In genomic region chr2:72254813-72255582, GRCm38 (mm10) we compare ENCODE assay signal across 9 mouse cellular contexts. TPM values are rescaled to one million over a fixed set of nuclear protein-coding genes. Genes with fewer than 3 reads are reported as not detected.
DNase-seq lines count a peak whose midpoint lies in the region; ATAC-seq and TF ChIP-seq lines count a peak whose summit lies in the region.
"Had no signal": no experiment of that assay in that cellular context is flagged by ENCODE, and none has a peak within 500 bp of the region (broad histone marks: within the 10 kb centered on the region; RNA-seq: fewer than 3 reads in every experiment).

No protein-coding gene starts in this region.

- no peak for TF ChIP-seq EP300 in liver, embryonic 14.5 days (IDR thresholded peaks at IDR 0.05; ENCODE audit: low read depth)

- peaks cover 0 to 6% of the 10 kb centered on the region in 2 experiments; a peak in 2 of 4 replicates for H3K4me1 ChIP-seq in ES-E14 (ENCODE audit: control insufficient read depth in 2 of 2, insufficient read depth in 2 of 2, low read length in 2 of 2, poor library complexity in 1 of 2)
- no peaks in the 10 kb centered on the region for H3K4me1 ChIP-seq in intestine, postnatal 0 days (replicated peaks; ENCODE audit: control insufficient read depth, insufficient read depth, low read length)
- no peaks in the 10 kb centered on the region for H3K4me1 ChIP-seq in liver, embryonic 14.5 days (replicated peaks; ENCODE audit: control insufficient read depth in 2 of 2, insufficient read depth in 2 of 2, low read length in 1 of 2)
- H3K4me1 ChIP-seq in thymus, adult 2 months (replicated peaks; ENCODE audit: control insufficient read depth, insufficient read depth, low read length): no peaks in the 10 kb centered on the region

- H3K27me3 ChIP-seq in intestine, postnatal 0 days (replicated peaks; ENCODE audit: control insufficient read depth, insufficient read depth, low read length): no peaks in the 10 kb centered on the region
- H3K27me3 ChIP-seq in liver, embryonic 14.5 days (ENCODE audit: control insufficient read depth, insufficient read depth, low read length): no peaks in the 10 kb centered on the region
- H3K27me3 ChIP-seq in thymus, adult 2 months (ENCODE audit: control insufficient read depth, insufficient read depth, low read length): no peaks in the 10 kb centered on the region

- ATAC-seq in intestine, postnatal 0 days: peak; percentile 98
- no peak for ATAC-seq in liver, embryonic 14.5 days (ENCODE audit: insufficient read depth)

- DNase-seq in ES-E14 (ENCODE audit: low read depth, low spot score): peak; percentile 40
- DNase-seq in embryo, embryonic 11.5 days (ENCODE audit: low read depth, low spot score): peak; percentile 26
- DNase-seq in liver, embryonic 14.5 days (ENCODE audit: low read depth in 3 of 3, low spot score in 3 of 3): peak in 2 of 3 experiments; percentile 6 to 11
- no peak for DNase-seq in urinary bladder, postnatal 10 days (ENCODE audit: low spot score)
- DNase-seq in thymus, adult 2 months: no peak
- DNase-seq in thymus, postnatal 25 days: no peak
- no peak for DNase-seq in testis, postnatal 14 days (ENCODE audit: low spot score)
- DNase-seq: layer of hippocampus, postnatal 36 days had no signal

- WGBS in intestine, postnatal 0 days: 13% methylated on average over 14 of the region's 14 CpGs
- 44% methylated on average over 14 of the region's 14 CpGs for WGBS in liver, embryonic 14.5 days (ENCODE audit: insufficient replicate concordance)
- WGBS in thymus, adult 2 months: 78% methylated on average over 14 of the region's 14 CpGs

- no peak overlapping the region for H3K4me3 ChIP-seq in ES-E14 (ENCODE audit: insufficient read depth in 1 of 2, low read depth in 1 of 2, low read length in 2 of 2, poor library complexity in 1 of 2, severe bottlenecking in 1 of 2)
- H3K4me3 ChIP-seq in intestine, postnatal 0 days (ENCODE audit: low read depth, low read length): peak overlapping the region; percentile 16; the same call in 1 of the 2 replicates
- no peak overlapping the region for H3K4me3 ChIP-seq in liver, embryonic 14.5 days (ENCODE audit: insufficient read depth in 1 of 2, low read depth in 2 of 2, low read length in 2 of 2)
- H3K4me3 ChIP-seq in thymus, adult 2 months (ENCODE audit: control insufficient read depth, insufficient read depth, low read length): no peak overlapping the region

- H3K9ac ChIP-seq in ES-E14 (ENCODE audit: insufficient read depth, low read depth, low read length, poor library complexity, severe bottlenecking): no peak overlapping the region
- H3K9ac ChIP-seq in intestine, postnatal 0 days (ENCODE audit: low read depth, low read length): no peak overlapping the region
- no peak overlapping the region for H3K9ac ChIP-seq in liver, embryonic 14.5 days (replicated peaks)

- in situ Hi-C loops in ES-E14 (cut with MboI; ENCODE audit: low sequenced_read_pairs in 2 of 2, unreplicated experiment in 2 of 2): no loop called here

- no peak for TF ChIP-seq POLR2A in thymus, adult 2 months (IDR thresholded peaks at IDR 0.05; ENCODE audit: control insufficient read depth, extremely low read depth, insufficient read depth, low read length, poor library complexity)

- peak overlapping the region; percentile 48 for H3K4me2 ChIP-seq in intestine, postnatal 0 days (replicated peaks; ENCODE audit: low read depth)
- no peak overlapping the region; the same call in 1 of the 2 replicates for H3K4me2 ChIP-seq in liver, embryonic 14.5 days (ENCODE audit: low read depth)

- no peaks in the 10 kb centered on the region for H3K36me3 ChIP-seq in ES-E14 (ENCODE audit: control insufficient read depth, insufficient read depth, low read length, poor library complexity, severe bottlenecking)
- H3K36me3 ChIP-seq in intestine, postnatal 0 days (ENCODE audit: control insufficient read depth, insufficient read depth): no peaks in the 10 kb centered on the region
- no peaks in the 10 kb centered on the region for H3K36me3 ChIP-seq in liver, embryonic 14.5 days (replicated peaks; ENCODE audit: control insufficient read depth, insufficient read depth, low read depth)
- H3K36me3 ChIP-seq in thymus, adult 2 months (ENCODE audit: control insufficient read depth, insufficient read depth, low read length): no peaks in the 10 kb centered on the region

- H3K27ac ChIP-seq in ES-E14 (ENCODE audit: insufficient read depth, low read depth, low read length, poor library complexity, severe bottlenecking): no peak overlapping the region
- H3K27ac ChIP-seq in intestine, postnatal 0 days (ENCODE audit: low read depth, low read length): peak overlapping the region; percentile 57
- H3K27ac ChIP-seq in liver, embryonic 14.5 days: no peak overlapping the region
- H3K27ac ChIP-seq in thymus, adult 2 months (ENCODE audit: control insufficient read depth, insufficient read depth, low read length): no peak overlapping the region

- H3K9me3 ChIP-seq in ES-E14 (ENCODE audit: control insufficient read depth, insufficient read depth, low read depth, low read length): no peaks in the 10 kb centered on the region
- no peaks in the 10 kb centered on the region for H3K9me3 ChIP-seq in intestine, postnatal 0 days (ENCODE audit: control insufficient read depth)
- no peaks in the 10 kb centered on the region for H3K9me3 ChIP-seq in liver, embryonic 14.5 days (ENCODE audit: control insufficient read depth, low read length)

- TF ChIP-seq CTCF in intestine, postnatal 0 days (IDR thresholded peaks at IDR 0.05; ENCODE audit: low read depth): no peak
- no peak for TF ChIP-seq CTCF in liver, embryonic 14.5 days (IDR thresholded peaks at IDR 0.05; ENCODE audit: low read depth)
- no peak for TF ChIP-seq CTCF in thymus, adult 2 months (IDR thresholded peaks at IDR 0.05; ENCODE audit: borderline replicate concordance, control insufficient read depth, extremely low read depth, insufficient read depth, low read length, poor library complexity)

TF ChIP-seq in ES-E14, 5 proteins besides CTCF, POLR2A, EP300 and RAD21:
- TF ChIP-seq MAFK (IDR thresholded peaks at IDR 0.05; ENCODE audit: insufficient read depth, low read depth, low read length) (no peak), HCFC1 (IDR thresholded peaks at IDR 0.05; ENCODE audit: borderline replicate concordance, insufficient read depth, low read length) (no peak), ZC3H11A (IDR thresholded peaks at IDR 0.05; ENCODE audit: borderline replicate concordance, low read depth, low read length) (no peak), CHD2 (IDR thresholded peaks at IDR 0.05; ENCODE audit: low read depth, low read length) (no peak), ZNF384 (IDR thresholded peaks at IDR 0.05; ENCODE audit: low read depth, low read length) (no peak)

RNA-seq across cellular contexts. Expression of gene Map3k20, which starts 30.4 kb away (rescaled TPM):
- 16.9 and 20.3 TPM in 2 replicates for total RNA-seq in ES-E14 (2012; rRNA removed)
- 9.0 and 9.6 TPM in 2 replicates for polyA plus RNA-seq in intestine, postnatal 0 days (2015; fragmentation: Nextera tagmentation; extraction: Ambion mirVana)
- polyA plus RNA-seq in liver, embryonic 14.5 days (2012; rRNA removed): 4.1 and 5.6 TPM in 2 replicates
- polyA plus RNA-seq in liver, embryonic 14.5 days (2014; fragmentation: Nextera tagmentation; extraction: Ambion mirVana): 7.2 and 7.5 TPM in 2 replicates
- polyA plus RNA-seq in thymus, adult 2 months (2012; rRNA removed): 7.5 and 8.3 TPM in 2 replicates

Comparison
In these comparisons a context has a peak if more than half of its experiments do, and no peak if none do; other contexts are left out.
1. DNase-seq: peak in ES-E14 (single experiment), embryo, embryonic 11.5 days (single experiment) and liver, embryonic 14.5 days (2 of 3); none in urinary bladder, postnatal 10 days (single experiment), thymus, adult 2 months (single experiment), thymus, postnatal 25 days (single experiment) and testis, postnatal 14 days (single experiment).